Mouse (Mus musculus): ENCODE results near the gene Taf9.

Gene Taf9

GRCm38 (mm10) chr13:100670181-100670741, 18.9 kb downstream of the Taf9 start:
- no peak for DNase-seq

GRCm38 (mm10) chr13:100675936-100676635, 24.7 kb downstream of the Taf9 start:
- DNase-seq, result no peak

- no peak for DNase-seq
These were observed 30.2 kb downstream of the Taf9 start for GRCm38 (mm10) chr13:100681615-100682014.

- DNase-seq, result no peak
These were observed 31.5 kb downstream of the Taf9 start for GRCm38 (mm10) chr13:100682837-100683236.

GRCm38 (mm10) chr13:100684355-100684754, 33.0 kb downstream of the Taf9 start:
- peak in 1 of 2 experiments; percentile 31 for DNase-seq

GRCm38 (mm10) chr13:100687513-100687912, 36.1 kb downstream of the Taf9 start:
- no peak for DNase-seq

- no peak for DNase-seq
These were observed 46.2 kb downstream of the Taf9 start for GRCm38 (mm10) chr13:100697541-100697940.

GRCm38 (mm10) chr13:100698866-100699265, 47.5 kb downstream of the Taf9 start:
- no peak for DNase-seq

GRCm38 (mm10) chr13:100703468-100703867, 52.1 kb downstream of the Taf9 start:
- peak; percentile 70 to 74 for DNase-seq

Measured in kidney, postnatal 36 days (tissue).